Mouse (Mus musculus): ENCODE measurements around the gene Igf2bp3.

DNA sequence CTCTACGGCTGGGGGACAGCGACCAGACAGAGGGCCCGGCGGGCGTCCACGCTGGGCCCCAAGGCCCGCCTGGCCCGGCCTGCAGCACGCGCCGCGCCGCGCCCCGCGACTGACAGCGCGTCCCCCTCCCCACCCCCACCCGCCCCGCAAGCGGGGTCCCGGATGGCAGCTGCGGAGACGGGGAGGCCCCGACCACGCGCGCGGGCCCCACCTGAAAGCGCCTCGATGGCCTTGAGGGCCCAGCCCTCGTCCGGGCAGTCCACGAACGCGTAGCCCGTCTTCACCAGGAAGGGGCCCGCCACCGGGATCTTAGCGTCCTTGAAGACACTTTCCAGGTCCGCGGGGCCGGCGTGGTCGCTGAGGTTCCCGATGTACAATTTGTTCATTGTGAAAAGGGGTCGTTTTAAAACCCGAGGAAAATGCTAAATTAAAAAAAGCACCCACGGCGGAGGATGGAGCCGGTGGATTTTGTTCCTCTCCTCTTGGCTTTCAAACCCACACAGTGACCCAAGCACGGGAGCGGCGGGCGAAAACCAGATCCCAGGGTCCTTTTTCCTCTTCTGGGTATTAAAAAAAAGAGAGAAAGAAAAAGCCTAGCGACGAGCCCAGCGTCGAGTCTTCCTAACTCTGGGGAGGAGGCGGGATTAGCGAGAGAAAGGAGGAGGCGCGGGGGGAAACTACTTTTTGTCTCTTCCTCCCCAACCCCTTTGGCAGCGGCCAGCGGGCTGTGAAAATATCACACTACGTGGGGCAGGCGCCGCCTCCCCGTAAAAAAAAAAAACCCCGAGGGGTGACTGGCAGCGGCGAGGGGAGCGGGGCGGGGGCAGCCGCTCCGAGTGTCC, 450 bp downstream of the Igf2bp3 start:
- TF ChIP-seq CTCF (IDR thresholded peaks at IDR 0.05; ENCODE audit: borderline replicate concordance, insufficient read depth, low read length) (no peak), POLR2A (IDR thresholded peaks at IDR 0.05; ENCODE audit: low read depth, low read length) (peak; percentile 67)

Data from embryonic fibroblast, embryonic 13.5 days (primary cell).